Mouse (Mus musculus) pancreas, adult 10 weeks (tissue): ENCODE measurements around the gene Wdr38. TPM values are rescaled to one million over a fixed set of nuclear protein-coding genes. Genes with fewer than 3 reads are reported as not detected.

Experiments used
- polyA plus RNA-seq: library from polyadenylated mRNA; stranded (reverse); fragments of 350-450 nt; fragmentation: Illumina TruSeq; extraction: RNeasy Lipid Tissue Mini Kit (QIAGEN cat#74804); gene quantifications from one replicate; pipeline ENCODE4 v1.2.3, GENCODE M21; 2015; ENCODE audit warnings: low read depth, low replicate concordance; ENCODE audit not compliant: insufficient read depth

Wdr38 gene
- polyA plus RNA-seq, result not detected

DNA sequence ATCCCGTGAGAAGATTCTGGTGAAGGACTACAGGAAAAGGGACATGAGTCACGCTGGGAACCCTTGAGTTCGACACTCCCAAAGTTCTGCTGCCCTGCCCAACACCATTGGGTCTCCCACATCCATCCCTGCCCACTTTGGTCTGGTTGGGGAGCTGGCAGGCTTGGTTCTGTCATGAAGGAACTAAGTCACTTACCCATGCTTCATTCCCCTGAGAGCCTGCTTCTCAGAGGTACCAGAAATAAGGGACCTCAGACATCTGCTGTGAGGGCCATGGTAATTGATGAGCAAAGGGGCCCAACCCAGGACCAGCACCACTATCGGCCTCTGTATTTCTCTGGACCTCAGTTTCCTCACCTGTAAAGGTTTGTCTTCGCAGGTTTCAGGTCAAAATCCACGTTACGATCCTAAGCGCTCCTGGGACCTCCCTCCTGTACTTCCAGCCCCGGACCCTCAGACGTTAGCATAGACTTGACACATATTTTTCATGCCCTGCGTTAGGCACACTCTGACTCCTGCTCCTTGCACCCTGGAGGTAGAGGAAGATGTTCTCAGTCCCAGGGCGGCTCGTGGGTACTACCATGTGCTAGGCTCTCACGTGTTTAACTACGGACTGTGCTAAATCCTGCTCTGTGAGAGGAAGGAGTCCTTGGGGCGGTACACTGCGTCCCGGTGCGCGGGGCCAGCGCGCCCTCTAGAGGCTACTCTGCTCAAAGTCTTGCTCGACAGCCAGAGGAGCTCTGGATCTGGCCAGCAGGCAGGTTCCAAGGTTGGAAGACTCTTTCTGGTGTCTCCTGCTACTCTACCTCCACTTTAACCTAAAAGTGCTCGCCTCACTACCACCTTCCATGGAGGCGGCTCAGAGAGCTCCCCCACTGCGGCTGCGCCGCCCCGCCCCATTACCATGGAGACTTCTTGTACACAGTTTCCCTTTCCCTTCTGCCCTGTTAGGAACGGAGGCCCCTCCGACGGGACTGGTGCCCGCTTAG lies at the start of gene Wdr38:
Gene Wdr38 (plus strand): TSS at position 91 of the 989 bp plus-strand sequence.

DNA sequence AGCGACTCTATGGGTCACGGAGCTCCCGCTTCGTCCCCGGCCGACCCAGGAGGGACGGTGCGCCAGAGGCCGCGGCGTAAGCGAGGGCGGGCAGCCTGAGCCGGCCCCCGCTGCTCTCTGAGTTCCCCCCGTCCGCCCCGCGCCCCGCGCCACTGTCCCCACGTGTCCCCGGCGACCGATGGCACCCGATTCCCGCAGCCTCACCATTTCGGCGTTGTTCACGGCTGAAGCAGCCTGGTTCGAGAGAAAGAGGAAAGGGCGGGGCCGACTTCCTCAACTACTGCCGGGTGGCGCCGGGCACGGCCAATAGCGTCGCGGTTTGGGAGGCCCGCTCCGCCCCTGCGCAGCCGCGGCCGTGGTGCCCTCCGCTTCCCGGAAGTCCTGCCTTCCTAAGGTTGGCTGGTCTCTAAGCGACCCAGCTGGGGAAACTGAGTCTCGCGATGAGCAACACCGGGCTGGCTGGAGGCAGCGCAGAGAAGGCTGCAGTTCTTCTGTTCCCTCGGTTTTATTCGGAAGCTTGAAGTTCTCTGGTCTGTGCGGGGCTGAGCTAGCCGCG lies 7.7 kb downstream of the Wdr38 start, which contains the start of gene Arpc5l:
Gene Arpc5l (plus strand): TSS at position 469 of the 556 bp plus-strand sequence.

DNA sequence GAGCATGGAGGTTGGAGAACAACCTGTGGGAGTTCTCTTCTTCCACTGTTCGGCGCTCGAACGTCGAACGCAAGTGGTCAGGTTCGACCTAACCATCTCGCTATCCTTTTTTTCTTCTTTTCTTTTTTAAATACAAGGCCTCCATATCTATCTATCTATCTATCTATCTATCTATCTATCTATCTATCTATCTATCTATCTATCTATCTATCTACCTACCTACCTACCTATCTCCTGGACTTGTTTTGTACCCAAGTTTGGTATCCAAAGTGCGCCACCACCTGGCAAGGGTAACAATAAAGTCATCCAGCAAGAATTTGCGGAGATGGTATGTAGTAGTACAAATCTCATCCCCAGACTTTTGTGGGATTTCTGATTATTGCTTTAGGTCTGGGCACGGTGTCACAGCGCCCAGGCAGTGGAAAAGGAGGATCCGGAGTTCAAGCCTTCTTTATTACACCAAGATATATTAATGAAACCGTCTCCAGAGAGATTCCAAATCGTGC lies 8.4 kb downstream of the Wdr38 start, which contains the start of gene Rpl35:
Gene Rpl35 (minus strand): TSS at position 51 of the 506 bp plus-strand sequence.

Other genes starting within 250 kb of the Wdr38 start
- 1.4 TPM for gene Nr6a1, start 69.8 kb upstream of the Wdr38 start, polyA plus RNA-seq
- 2.9 TPM for gene Olfml2a, start 65.5 kb upstream of the Wdr38 start, polyA plus RNA-seq
- gene Arpc5l, start 7.9 kb downstream of the Wdr38 start, polyA plus RNA-seq, result 20.1 TPM
- 259 TPM for gene Rpl35, start 8.1 kb downstream of the Wdr38 start, polyA plus RNA-seq
- gene Golga1, start 68.1 kb downstream of the Wdr38 start, polyA plus RNA-seq, result 18.0 TPM
- gene Scai, start 193.3 kb downstream of the Wdr38 start, polyA plus RNA-seq, result 1.2 TPM
- gene Ppp6c, start 229.0 kb downstream of the Wdr38 start, polyA plus RNA-seq, result 9.6 TPM